Comparison of ENCODE assay signal across 23 mouse cellular contexts in genomic region chr8:74906333-74906732, GRCm38 (mm10). TPM values are rescaled to one million over a fixed set of nuclear protein-coding genes. Genes with fewer than 3 reads are reported as not detected.
DNase-seq lines count a peak whose midpoint lies in the region; ATAC-seq and TF ChIP-seq lines count a peak whose summit lies in the region.
"Had no signal": no experiment of that assay in that cellular context is flagged by ENCODE, and none has a peak within 500 bp of the region (broad histone marks: within the 10 kb centered on the region; RNA-seq: fewer than 3 reads in every experiment).

No protein-coding gene starts in this region.

- peak; percentile 88 for ATAC-seq in forebrain, embryonic 13.5 days
- ATAC-seq in forebrain, postnatal 0 days = peak; percentile 79
- no peak for ATAC-seq in midbrain, postnatal 0 days (ENCODE audit: low FRiP score)

- H3K4me1 ChIP-seq in forebrain, embryonic 13.5 days = peaks cover 10% of the 10 kb centered on the region; the same call in 1 of the 2 replicates
- H3K4me1 ChIP-seq in forebrain, postnatal 0 days (ENCODE audit: insufficient read depth) = no peaks in the 10 kb centered on the region
- H3K4me1 ChIP-seq in midbrain, postnatal 0 days (ENCODE audit: insufficient read depth, low read length) = no peaks in the 10 kb centered on the region
- H3K4me1 ChIP-seq: embryonic facial prominence, embryonic 15.5 days; hindbrain, embryonic 15.5 days; liver, embryonic 15.5 days had no signal

- no peak for TF ChIP-seq CTCF in layer of hippocampus, adult 2 months (conservative IDR thresholded peaks at IDR 0.05)
- TF ChIP-seq CTCF in forebrain, postnatal 0 days (IDR thresholded peaks at IDR 0.05; ENCODE audit: low read depth) = no peak
- TF ChIP-seq CTCF in midbrain, postnatal 0 days (IDR thresholded peaks at IDR 0.05) = no peak

- no peaks in the 10 kb centered on the region for H3K9me3 ChIP-seq in forebrain, embryonic 13.5 days (replicated peaks)
- no peaks in the 10 kb centered on the region for H3K9me3 ChIP-seq in forebrain, postnatal 0 days (ENCODE audit: low read length)
- H3K9me3 ChIP-seq in midbrain, postnatal 0 days (ENCODE audit: low read length) = no peaks in the 10 kb centered on the region
- H3K9me3 ChIP-seq: embryonic facial prominence, embryonic 15.5 days; heart, embryonic 12.5 days; hindbrain, embryonic 15.5 days; liver, embryonic 15.5 days had no signal

- H3K4me3 ChIP-seq in layer of hippocampus, adult 2 months = no peak overlapping the region
- H3K4me3 ChIP-seq in forebrain, embryonic 13.5 days = no peak overlapping the region
- H3K4me3 ChIP-seq in forebrain, postnatal 0 days (ENCODE audit: low read depth, low read length) = no peak overlapping the region
- no peak overlapping the region for H3K4me3 ChIP-seq in midbrain, postnatal 0 days (ENCODE audit: low read depth, low read length)
- H3K4me3 ChIP-seq: embryonic facial prominence, embryonic 15.5 days; gastrocnemius, adult 2 months; heart, embryonic 12.5 days; hindbrain, embryonic 15.5 days; liver, embryonic 15.5 days had no signal

- no peak overlapping the region for H3K4me2 ChIP-seq in forebrain, embryonic 13.5 days
- no peak overlapping the region for H3K4me2 ChIP-seq in forebrain, postnatal 0 days (ENCODE audit: low read depth)
- H3K4me2 ChIP-seq in midbrain, postnatal 0 days (ENCODE audit: low read depth, low read length, poor library complexity, severe bottlenecking) = no peak overlapping the region
- H3K4me2 ChIP-seq: embryonic facial prominence, embryonic 15.5 days; heart, embryonic 12.5 days; hindbrain, embryonic 15.5 days; liver, embryonic 15.5 days had no signal

- no peak for DNase-seq in layer of hippocampus, adult 2 months (ENCODE audit: low spot score in 2 of 2)
- no peak for DNase-seq in layer of hippocampus, adult 18-20 months (ENCODE audit: low spot score in 2 of 2)
- DNase-seq in forebrain, postnatal 0 days = peak; percentile 31
- DNase-seq in midbrain, postnatal 0 days (ENCODE audit: low spot score) = peak; percentile 6
- DNase-seq in layer of hippocampus, adult 9-11 months = no peak
- DNase-seq in layer of hippocampus, adult 8-10 months (ENCODE audit: low spot score in 2 of 2) = no peak
- DNase-seq: adrenal gland, adult 2 months; cerebellum, adult 8-10 months; gastrocnemius, adult 2 months; heart, postnatal 14 days; kidney, adult 2 months; kidney, postnatal 25 days had no signal

- no peaks in the 10 kb centered on the region for H3K27me3 ChIP-seq in forebrain, embryonic 13.5 days
- no peaks in the 10 kb centered on the region for H3K27me3 ChIP-seq in forebrain, postnatal 0 days (ENCODE audit: insufficient read depth, low read length)
- no peaks in the 10 kb centered on the region for H3K27me3 ChIP-seq in midbrain, postnatal 0 days (ENCODE audit: insufficient read depth, low read length)
- H3K27me3 ChIP-seq: embryonic facial prominence, embryonic 15.5 days; heart, embryonic 12.5 days; hindbrain, embryonic 15.5 days; liver, embryonic 15.5 days had no signal

- WGBS in forebrain, embryonic 13.5 days = 5% methylated on average over 1 of the region's 1 CpGs
- WGBS in forebrain, postnatal 0 days = 4% methylated on average over 1 of the region's 1 CpGs
- 11% methylated on average over 1 of the region's 1 CpGs for WGBS in midbrain, postnatal 0 days

- peak overlapping the region; percentile 29; the same call in 1 of the 2 replicates for H3K27ac ChIP-seq in layer of hippocampus, adult 2 months
- H3K27ac ChIP-seq in forebrain, embryonic 13.5 days = no peak overlapping the region
- H3K27ac ChIP-seq in forebrain, postnatal 0 days (ENCODE audit: low read depth, low read length) = no peak overlapping the region
- H3K27ac ChIP-seq in midbrain, postnatal 0 days (ENCODE audit: low read depth, low read length) = no peak overlapping the region
- H3K27ac ChIP-seq: embryonic facial prominence, embryonic 15.5 days; gastrocnemius, adult 2 months; hindbrain, embryonic 15.5 days; liver, embryonic 15.5 days; macrophage had no signal

- H3K36me3 ChIP-seq in forebrain, embryonic 13.5 days (ENCODE audit: poor library complexity, severe bottlenecking) = no peaks in the 10 kb centered on the region
- no peaks in the 10 kb centered on the region for H3K36me3 ChIP-seq in forebrain, postnatal 0 days (ENCODE audit: insufficient read depth)
- H3K36me3 ChIP-seq in midbrain, postnatal 0 days (ENCODE audit: insufficient read depth, low read length) = no peaks in the 10 kb centered on the region
- H3K36me3 ChIP-seq: embryonic facial prominence, embryonic 15.5 days; heart, embryonic 12.5 days; hindbrain, embryonic 15.5 days; liver, embryonic 15.5 days had no signal

- no peak overlapping the region for H3K9ac ChIP-seq in forebrain, embryonic 13.5 days
- no peak overlapping the region for H3K9ac ChIP-seq in forebrain, postnatal 0 days
- H3K9ac ChIP-seq in midbrain, postnatal 0 days (replicated peaks; ENCODE audit: low read length, poor library complexity, severe bottlenecking) = no peak overlapping the region
- H3K9ac ChIP-seq: embryonic facial prominence, embryonic 15.5 days; heart, embryonic 12.5 days; hindbrain, embryonic 15.5 days; liver, embryonic 15.5 days had no signal

RNA-seq across cellular contexts. Expression of gene Isx, which starts 33.4 kb away (rescaled TPM):
- not detected for total RNA-seq in layer of hippocampus, adult 2 months (2021)
- total RNA-seq in layer of hippocampus, adult 18-20 months (2021) = not detected
- not detected in 2 replicates for polyA plus RNA-seq in forebrain, embryonic 13.5 days (2015; fragmentation: Nextera tagmentation; extraction: Ambion mirVana)
- not detected in 2 replicates for total RNA-seq in forebrain, postnatal 0 days (2014; rRNA removed)
- polyA plus RNA-seq in forebrain, postnatal 0 days (2015; fragmentation: Nextera tagmentation; extraction: Ambion mirVana) = not detected in 2 replicates
- not detected in 2 replicates for total RNA-seq in midbrain, postnatal 0 days (2014; rRNA removed)
- not detected in 2 replicates for polyA plus RNA-seq in midbrain, postnatal 0 days (2015; fragmentation: Nextera tagmentation; extraction: Ambion mirVana)
- total RNA-seq in layer of hippocampus, adult 8-10 months (2022) = under 1 TPM in 1 of 4 experiments, not detected in 3; 0.26 TPM
- total RNA-seq: adrenal gland, adult 2 months; gastrocnemius, adult 2 months; granulocyte monocyte progenitor cell, adult 5-6 weeks; layer of hippocampus, postnatal 14 days; left cerebral cortex, postnatal 14 days had no signal
- polyA plus RNA-seq: adrenal gland, adult 2 months; cortical plate, adult 2 months; embryonic facial prominence, embryonic 15.5 days; heart, embryonic 12.5 days; hindbrain, embryonic 15.5 days; kidney, adult 2 months; liver, embryonic 15.5 days; lung, embryonic 16.5 days; macrophage had no signal

Comparison
In these comparisons a context has a peak if more than half of its experiments do, and no peak if none do; other contexts are left out.
1. DNase-seq: peak in forebrain, postnatal 0 days (single experiment) and midbrain, postnatal 0 days (single experiment); none in layer of hippocampus, adult 2 months (0 of 2), layer of hippocampus, adult 18-20 months (0 of 2), layer of hippocampus, adult 9-11 months (single experiment) and layer of hippocampus, adult 8-10 months (0 of 2).